Mouse (Mus musculus) limb, embryonic 12.5 days (tissue): ENCODE measurements around the gene Neo1. TPM values are rescaled to one million over a fixed set of nuclear protein-coding genes. Genes with fewer than 3 reads are reported as not detected.
A peak's percentile ranks its signal among the peaks of the same experiment; 100 is the strongest.

Source experiments
- ATAC-seq: fragments of 200-750 bp; cut with Nextera tagmentation; 2 replicates; pipeline ENCODE4 v1.8.0; 2017; ENCODE audit warnings: low read depth, moderate TSS enrichment; ENCODE audit not compliant: insufficient number of reproducible peaks, insufficient read depth, low FRiP score, low TSS enrichment
- H3K27ac ChIP-seq: fragments of 300-500 bp; sonication (generic); 2 replicates; pipeline ENCODE4 v1.5.1; 2016; ENCODE audit warnings: mild to moderate bottlenecking, moderate library complexity
- H3K27me3 ChIP-seq: fragments of 300-500 bp; sonication (generic); 2 replicates; pipeline ENCODE4 v1.6.1; 2016; ENCODE audit warnings: mild to moderate bottlenecking, moderate library complexity
- H3K36me3 ChIP-seq: fragments of 300-500 bp; sonication (generic); 2 replicates; pipeline ENCODE4 v1.6.1; 2016; ENCODE audit warnings: mild to moderate bottlenecking, moderate library complexity
- H3K4me1 ChIP-seq: fragments of 300-500 bp; sonication (generic); replicated peaks from 2 replicates; pipeline ENCODE4 v1.6.1; 2016
- H3K4me2 ChIP-seq: fragments of 300-500 bp; sonication (generic); 2 replicates; pipeline ENCODE4 v1.6.1; 2016; ENCODE audit warnings: mild to moderate bottlenecking, moderate library complexity
- H3K4me3 ChIP-seq: fragments of 300-500 bp; sonication (generic); replicated peaks from 2 replicates; pipeline ENCODE4 v1.5.1; 2016; ENCODE audit warnings: mild to moderate bottlenecking
- H3K9ac ChIP-seq: fragments of 300-500 bp; sonication (generic); replicated peaks from 2 replicates; pipeline ENCODE4 v1.6.1; 2016; ENCODE audit warnings: mild to moderate bottlenecking, moderate library complexity
- H3K9me3 ChIP-seq: fragments of 300-500 bp; sonication (generic); 2 replicates; pipeline ENCODE4 v1.6.1; 2016; ENCODE audit warnings: mild to moderate bottlenecking, moderate library complexity
- WGBS: fragments of 180-500 bp; shearing (Covaris S2); methylation state at CpG from one replicate; pipeline ENCODE4 v1.1.7; 2016; 5-methylcytosine and 5-hydroxymethylcytosine counted together
- polyA plus RNA-seq: library from polyadenylated mRNA; unstranded; fragments of >200 nt; fragmentation: Nextera tagmentation; extraction: Ambion mirVana; gene quantifications from 2 replicates; pipeline ENCODE4 v1.2.1, GENCODE M21; 2016

Gene Neo1
- polyA plus RNA-seq: 57.6 and 66.7 TPM in 2 replicates

DNA sequence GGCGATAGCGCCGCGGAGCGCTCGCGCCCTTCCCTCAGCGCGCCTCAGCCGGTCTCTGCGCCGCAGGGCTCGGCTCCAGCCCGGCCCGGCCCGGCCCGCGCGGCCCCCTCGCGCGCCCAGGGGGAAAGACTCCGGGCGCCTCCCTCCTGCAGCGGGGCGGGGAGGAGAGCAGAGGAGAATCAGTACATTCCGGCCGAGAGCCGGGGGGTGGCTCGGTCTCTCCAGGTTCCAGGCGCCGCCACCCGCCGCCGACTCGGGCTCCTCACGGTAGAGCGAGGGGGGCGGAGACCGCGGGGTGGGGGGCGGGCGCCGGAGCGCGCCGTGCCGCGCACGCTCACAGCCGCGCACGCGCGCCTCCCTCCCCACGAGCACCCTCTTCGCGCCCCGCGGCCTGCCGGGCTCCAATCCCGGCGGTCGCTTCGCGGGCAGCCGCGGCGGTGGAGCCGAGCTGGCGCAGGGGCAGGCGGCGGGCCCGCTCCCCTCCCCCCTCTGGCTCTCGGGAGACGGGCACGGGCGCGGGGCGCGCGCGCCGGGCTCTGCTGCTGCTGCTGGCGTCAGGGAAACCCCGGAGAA is at the start of gene Neo1:
Gene Neo1 (minus strand): TSS at position 283 of the 573 bp plus-strand sequence.
- Histone ChIP-seq H3K9me3 (0 out of 2 replicates have a peak, but pooled peaks cover 4% of the 10 kb centered on the region), H3K27me3 (no peaks in the 10 kb centered on the region), H3K36me3 (no peaks in the 10 kb centered on the region), H3K9ac (peak within 1 kb of the TSS; percentile 98), H3K27ac (peak within 1 kb of the TSS; percentile 100), H3K4me2 (peak within 1 kb of the TSS; percentile 71), H3K4me1 (peaks cover 22% of the 10 kb centered on the region), H3K4me3 (peak within 1 kb of the TSS; percentile 96)
- peak; percentile 94 for ATAC-seq
- 0% methylated on average over 32 of the region's 86 CpGs for WGBS

GRCm38 (mm10) chr9:59075632-59076031 is 39.4 kb upstream of the Neo1 start:
- WGBS: 75% methylated on average over 4 of the region's 4 CpGs
- no peak overlapping the region for H3K4me2 ChIP-seq
- H3K9ac ChIP-seq: no peak overlapping the region
- ATAC-seq: no peak
- H3K9me3 ChIP-seq: no peaks in the 10 kb centered on the region
- H3K36me3 ChIP-seq: no peaks in the 10 kb centered on the region
- no peak overlapping the region for H3K27ac ChIP-seq
- H3K27me3 ChIP-seq: no peaks in the 10 kb centered on the region
- peaks cover 30% of the 10 kb centered on the region for H3K4me1 ChIP-seq
- H3K4me3 ChIP-seq: no peak overlapping the region

DNA sequence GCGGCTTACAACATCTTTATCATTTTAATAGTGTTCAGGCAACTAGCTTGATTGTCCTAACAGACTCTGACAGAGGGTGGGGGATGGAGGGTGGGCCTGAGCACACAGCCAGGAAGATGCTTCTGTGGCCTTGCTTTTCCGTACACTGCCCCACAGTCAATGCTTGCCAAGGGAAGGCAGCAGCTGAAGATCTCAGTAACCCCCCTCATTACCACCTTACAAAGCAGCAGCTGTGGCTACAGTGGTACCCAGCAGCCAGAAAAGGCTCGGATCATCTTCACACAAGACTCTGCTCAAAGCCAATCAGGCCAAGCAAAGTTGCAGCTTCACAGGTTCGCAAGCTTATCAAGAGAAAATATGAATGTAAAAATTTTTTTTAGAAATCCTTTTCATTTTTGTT is 37.6 kb upstream of the Neo1 start:
- H3K4me1 ChIP-seq: peaks cover 25% of the 10 kb centered on the region
- H3K27me3 ChIP-seq: no peaks in the 10 kb centered on the region
- no peak overlapping the region for H3K9ac ChIP-seq
- H3K9me3 ChIP-seq: no peaks in the 10 kb centered on the region
- no peak for ATAC-seq
- no peaks in the 10 kb centered on the region for H3K36me3 ChIP-seq
- H3K4me3 ChIP-seq: no peak overlapping the region
- H3K4me2 ChIP-seq: no peak overlapping the region
- 85% methylated on average over 4 of the region's 4 CpGs for WGBS
- H3K27ac ChIP-seq: no peak overlapping the region

GRCm38 (mm10) chr9:59072076-59072777 is 36.0 kb upstream of the Neo1 start:
- peak overlapping the region; percentile 42 for H3K27ac ChIP-seq

GRCm38 (mm10) chr9:59071220-59071977 is 35.2 kb upstream of the Neo1 start:
- Histone ChIP-seq H3K27ac (peak overlapping the region; percentile 47; the same call in 1 of the 2 replicates), H3K4me1 (peaks cover 33% of the 10 kb centered on the region), H3K27me3 (0 out of 2 replicates have a peak, but pooled peaks cover 3% of the 10 kb centered on the region), H3K36me3 (no peaks in the 10 kb centered on the region), H3K9ac (no peak overlapping the region), H3K4me3 (no peak overlapping the region), H3K9me3 (no peaks in the 10 kb centered on the region), H3K4me2 (0 out of 2 replicates have a peak overlapping the region, but pooled peaks have one; percentile 43)
- WGBS: 50% methylated on average over 7 of the region's 7 CpGs
- ATAC-seq: no peak

More at GRCm38 (mm10) chr9:59072076-59072777, 36.0 kb upstream of the Neo1 start:
- Histone ChIP-seq H3K9me3 (no peaks in the 10 kb centered on the region), H3K27me3 (no peaks in the 10 kb centered on the region), H3K9ac (peak overlapping the region; percentile 37; the same call in 1 of the 2 replicates), H3K4me1 (peaks cover 25% of the 10 kb centered on the region), H3K4me3 (peak overlapping the region; percentile 10; the same call in 1 of the 2 replicates), H3K36me3 (no peaks in the 10 kb centered on the region), H3K4me2 (peak overlapping the region; percentile 43)
- WGBS: 32% methylated on average over 14 of the region's 14 CpGs
- no peak for ATAC-seq

DNA sequence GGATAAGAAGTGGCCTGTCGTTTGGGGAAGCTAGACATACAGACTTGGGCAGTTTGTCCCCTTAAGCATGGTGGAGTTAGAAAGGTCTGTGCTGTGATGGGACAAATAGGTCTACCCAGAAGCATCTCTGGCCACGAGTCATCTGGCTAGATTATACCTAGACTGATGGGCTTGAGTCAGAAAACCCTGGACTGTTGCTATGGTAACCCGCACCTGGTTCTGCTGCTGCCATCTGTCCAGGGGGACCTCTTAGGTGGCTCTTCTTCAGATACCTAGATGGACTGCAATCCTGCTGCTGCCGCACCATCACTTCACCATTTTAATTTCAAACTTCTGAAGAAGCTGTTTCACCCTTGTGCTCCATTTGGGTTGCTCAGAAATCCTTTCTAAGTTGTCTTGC is 34.0 kb upstream of the Neo1 start:
- ATAC-seq: no peak
- no peaks in the 10 kb centered on the region for H3K36me3 ChIP-seq
- H3K9me3 ChIP-seq: no peaks in the 10 kb centered on the region
- 0 out of 2 replicates have a peak, but pooled peaks cover 3% of the 10 kb centered on the region for H3K27me3 ChIP-seq
- peaks cover 41% of the 10 kb centered on the region for H3K4me1 ChIP-seq
- H3K4me2 ChIP-seq: no peak overlapping the region
- no peak overlapping the region for H3K4me3 ChIP-seq
- no peak overlapping the region for H3K27ac ChIP-seq
- H3K9ac ChIP-seq: no peak overlapping the region
- 81% methylated on average over 4 of the region's 4 CpGs for WGBS

- no peak overlapping the region for H3K27ac ChIP-seq
- H3K4me2 ChIP-seq: no peak overlapping the region
- H3K9me3 ChIP-seq: no peaks in the 10 kb centered on the region
- H3K4me1 ChIP-seq: peaks cover 16% of the 10 kb centered on the region
- H3K27me3 ChIP-seq: 0 out of 2 replicates have a peak, but pooled peaks cover 3% of the 10 kb centered on the region
- H3K9ac ChIP-seq: no peak overlapping the region
- H3K4me3 ChIP-seq: no peak overlapping the region
- 46% methylated on average over 6 of the region's 6 CpGs for WGBS
- ATAC-seq: no peak
- H3K36me3 ChIP-seq: no peaks in the 10 kb centered on the region
Observed at GRCm38 (mm10) chr9:59065616-59066301, 29.5 kb upstream of the Neo1 start.

DNA sequence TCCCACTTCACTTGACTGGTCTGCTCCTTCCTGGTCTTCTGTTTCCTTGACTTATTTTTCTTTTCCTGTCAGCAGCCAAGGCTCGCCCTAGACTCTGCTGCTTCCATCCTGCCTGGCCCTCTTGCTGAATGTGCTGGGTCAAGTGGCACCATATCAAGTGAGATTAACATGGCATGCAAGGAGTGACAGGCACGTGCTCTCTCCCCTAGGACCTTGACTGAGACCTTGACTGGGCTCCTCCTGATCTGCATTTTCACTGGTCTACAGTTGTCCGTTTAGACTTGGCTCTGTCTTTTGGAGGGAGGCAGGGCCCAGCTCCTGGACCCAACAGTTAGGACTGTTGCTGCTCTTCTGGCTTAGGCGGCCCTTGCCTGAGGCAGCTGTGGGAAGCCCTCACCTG is 26.2 kb upstream of the Neo1 start:
- Histone ChIP-seq H3K27ac (no peak overlapping the region), H3K4me2 (no peak overlapping the region), H3K9me3 (no peaks in the 10 kb centered on the region), H3K4me1 (peaks cover 15% of the 10 kb centered on the region), H3K27me3 (0 out of 2 replicates have a peak, but pooled peaks cover 3% of the 10 kb centered on the region), H3K9ac (no peak overlapping the region), H3K4me3 (no peak overlapping the region), H3K36me3 (no peaks in the 10 kb centered on the region)
- WGBS: 79% methylated on average over 4 of the region's 4 CpGs
- no peak for ATAC-seq

- WGBS: 85% methylated on average over 9 of the region's 9 CpGs
- ATAC-seq: no peak
- H3K4me1 ChIP-seq: no peaks in the 10 kb centered on the region; the same call in 1 of the 2 replicates
Observed at GRCm38 (mm10) chr9:59060026-59060605, 23.9 kb upstream of the Neo1 start.

GRCm38 (mm10) chr9:59059158-59059557 is 22.9 kb upstream of the Neo1 start:
- Histone ChIP-seq H3K4me1 (no peaks in the 10 kb centered on the region; the same call in 1 of the 2 replicates), H3K27me3 (no peaks in the 10 kb centered on the region), H3K27ac (no peak overlapping the region), H3K36me3 (no peaks in the 10 kb centered on the region), H3K4me2 (no peak overlapping the region), H3K4me3 (no peak overlapping the region), H3K9ac (no peak overlapping the region), H3K9me3 (no peaks in the 10 kb centered on the region)
- no peak for ATAC-seq
- WGBS: 89% methylated on average over 6 of the region's 6 CpGs

More at GRCm38 (mm10) chr9:59060026-59060605, 23.9 kb upstream of the Neo1 start:
- H3K4me3 ChIP-seq: no peak overlapping the region
- H3K9me3 ChIP-seq: no peaks in the 10 kb centered on the region
- H3K9ac ChIP-seq: no peak overlapping the region
- no peaks in the 10 kb centered on the region for H3K27me3 ChIP-seq
- H3K36me3 ChIP-seq: no peaks in the 10 kb centered on the region
- no peak overlapping the region for H3K4me2 ChIP-seq
- no peak overlapping the region for H3K27ac ChIP-seq
